Mouse (Mus musculus) E14TG2a.4 (cell line): ENCODE results near the gene Hoxc13.

Source experiments
- CTCF ChIP-seq: conservative IDR thresholded peaks from 2 replicates; pipeline ENCODE4 v1.5.1; 2014; ENCODE audit warnings: low read length
- NANOG ChIP-seq: IDR thresholded peaks from 2 replicates; pipeline ENCODE4 v1.6.1; 2014; ENCODE audit warnings: borderline replicate concordance, low read length, mixed read lengths
- POU5F1 ChIP-seq: IDR thresholded peaks from 2 replicates; pipeline ENCODE4 v1.6.1; 2014; ENCODE audit warnings: low read length, borderline replicate concordance

DNA sequence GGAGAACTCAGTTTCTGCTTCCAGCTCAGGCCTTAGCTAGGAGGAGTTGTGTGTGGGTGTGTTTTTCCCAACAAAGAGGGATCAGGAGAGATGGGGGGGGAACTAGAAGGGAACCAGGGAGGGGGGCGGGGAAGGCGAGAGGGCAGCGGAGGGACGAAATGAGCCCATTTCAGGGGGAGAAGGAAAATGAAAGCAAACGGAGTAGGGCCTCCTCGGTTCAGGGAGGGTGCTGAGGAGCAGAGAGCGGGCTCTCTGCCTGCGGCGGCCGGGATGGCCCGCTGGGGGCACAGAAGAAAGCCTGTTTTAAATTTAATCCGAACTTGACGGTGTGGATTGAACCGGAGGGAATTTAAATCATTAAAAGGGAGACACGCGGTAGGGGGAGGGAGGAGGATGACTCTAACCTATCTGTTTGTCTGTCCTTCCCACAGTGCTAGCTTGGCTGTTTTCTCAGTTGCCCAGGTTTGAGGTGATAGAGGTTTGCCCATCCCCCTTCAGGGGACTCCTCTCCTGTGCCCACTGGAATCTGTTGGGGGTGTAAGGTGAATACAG lies 56.6 kb downstream of the Hoxc13 start:
- TF ChIP-seq CTCF: no peak
- no peak for TF ChIP-seq NANOG
- no peak for TF ChIP-seq POU5F1
